In the genomic region with DNA sequence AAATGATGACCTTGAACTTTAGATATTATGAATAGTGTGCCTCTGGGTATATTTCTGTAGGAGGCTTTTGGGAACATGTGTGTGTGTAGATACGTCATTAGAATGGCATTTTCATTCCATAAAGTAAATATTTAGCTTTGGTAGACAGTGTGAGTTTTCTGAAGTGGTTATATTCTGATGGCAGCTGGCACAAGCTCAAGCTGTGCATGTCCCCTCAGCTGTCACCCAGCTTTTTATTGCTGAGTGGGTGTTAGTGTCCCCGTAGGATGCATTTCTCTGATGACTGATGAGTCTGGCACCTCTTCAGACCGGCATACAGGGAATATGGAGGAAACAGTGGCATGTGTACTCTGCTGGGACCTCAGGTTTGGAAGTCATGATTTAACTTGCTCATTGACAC, we compare ENCODE assay signal across 22 mouse cellular contexts.
"Had no signal": no experiment of that assay in that cellular context is flagged by ENCODE, and none has a peak within 500 bp of the region (broad histone marks: within the 10 kb centered on the region; RNA-seq: fewer than 3 reads in every experiment).

No protein-coding gene starts in this region.

- DNase-seq: kidney, adult 2 months; kidney, postnatal 25 days; liver; lung, adult 2 months; right cerebral cortex, adult 18-20 months; right cerebral cortex, postnatal 14 days; right cerebral cortex, postnatal 4 days; thymus, adult 2 months; thymus, postnatal 14 days; thymus, postnatal 4 days had no signal

- H3K9me3 ChIP-seq: limb, embryonic 10.5 days; liver, embryonic 12.5 days; liver, embryonic 15.5 days; midbrain, embryonic 15.5 days; neural tube, embryonic 12.5 days had no signal

- H3K4me1 ChIP-seq: limb, embryonic 10.5 days; limb, embryonic 13.5 days; liver, embryonic 12.5 days; liver, embryonic 15.5 days; midbrain, embryonic 12.5 days; midbrain, embryonic 15.5 days; neural tube, embryonic 12.5 days; neural tube, embryonic 15.5 days had no signal

- ATAC-seq: intestine, postnatal 0 days; liver, embryonic 12.5 days; midbrain, embryonic 15.5 days had no signal

- H3K27me3 ChIP-seq: limb, embryonic 13.5 days; liver, embryonic 12.5 days; liver, embryonic 15.5 days; midbrain, embryonic 12.5 days; midbrain, embryonic 15.5 days; neural tube, embryonic 12.5 days; neural tube, embryonic 15.5 days had no signal

- H3K4me2 ChIP-seq: limb, embryonic 13.5 days; liver, embryonic 12.5 days; liver, embryonic 15.5 days; midbrain, embryonic 12.5 days; midbrain, embryonic 15.5 days; neural tube, embryonic 12.5 days; neural tube, embryonic 15.5 days had no signal

- H3K36me3 ChIP-seq: limb, embryonic 10.5 days; limb, embryonic 13.5 days; liver, embryonic 12.5 days; liver, embryonic 15.5 days; midbrain, embryonic 12.5 days; midbrain, embryonic 15.5 days; neural tube, embryonic 12.5 days; neural tube, embryonic 15.5 days had no signal

- H3K4me3 ChIP-seq: limb, embryonic 10.5 days; limb, embryonic 13.5 days; liver, embryonic 12.5 days; liver, embryonic 15.5 days; midbrain, embryonic 12.5 days; midbrain, embryonic 15.5 days; neural tube, embryonic 12.5 days; neural tube, embryonic 15.5 days had no signal

- H3K9ac ChIP-seq: limb, embryonic 13.5 days; liver, embryonic 12.5 days; liver, embryonic 15.5 days; midbrain, embryonic 12.5 days; midbrain, embryonic 15.5 days; neural tube, embryonic 12.5 days; neural tube, embryonic 15.5 days had no signal

- H3K27ac ChIP-seq: kidney, postnatal 0 days; limb, embryonic 10.5 days; limb, embryonic 13.5 days; liver, embryonic 12.5 days; liver, embryonic 15.5 days; macrophage; midbrain, embryonic 12.5 days; midbrain, embryonic 15.5 days; neural tube, embryonic 12.5 days; neural tube, embryonic 15.5 days; stomach, postnatal 0 days had no signal
